Mouse (Mus musculus) small intestine, adult 2 months (tissue): ENCODE data around the gene Nufip1.

ENCODE experiments used
- CTCF ChIP-seq: fragments of 200-500 bp; IDR thresholded peaks from 2 replicates; pipeline ENCODE4 v1.5.1; 2012; ENCODE audit warnings: low read depth, mild to moderate bottlenecking, control low read depth, inconsistent platforms, low read length, moderate library complexity, mixed read lengths; ENCODE audit not compliant: insufficient replicate concordance, insufficient read length; ENCODE audit errors: extremely low read depth
- POLR2A ChIP-seq: fragments of 200-500 bp; IDR thresholded peaks from 2 replicates; pipeline ENCODE4 v1.6.1; 2012; ENCODE audit warnings: low read depth, mild to moderate bottlenecking, control low read depth, inconsistent platforms, low read length, moderate library complexity

GRCm38 (mm10) chr14:76149531-76150179 lies 39.0 kb downstream of the Nufip1 start:
- TF ChIP-seq POLR2A (peak; percentile 33; the same call in 1 of the 2 replicates), CTCF (no peak)
